Mouse (Mus musculus): ENCODE data around the gene Slc8b1.
"Not testable (repeated sequence)": the region's sequence is repeated elsewhere in the genome, so short reads cannot be mapped to it uniquely, and the experiment has no call there.

Slc8b1 gene

DNA sequence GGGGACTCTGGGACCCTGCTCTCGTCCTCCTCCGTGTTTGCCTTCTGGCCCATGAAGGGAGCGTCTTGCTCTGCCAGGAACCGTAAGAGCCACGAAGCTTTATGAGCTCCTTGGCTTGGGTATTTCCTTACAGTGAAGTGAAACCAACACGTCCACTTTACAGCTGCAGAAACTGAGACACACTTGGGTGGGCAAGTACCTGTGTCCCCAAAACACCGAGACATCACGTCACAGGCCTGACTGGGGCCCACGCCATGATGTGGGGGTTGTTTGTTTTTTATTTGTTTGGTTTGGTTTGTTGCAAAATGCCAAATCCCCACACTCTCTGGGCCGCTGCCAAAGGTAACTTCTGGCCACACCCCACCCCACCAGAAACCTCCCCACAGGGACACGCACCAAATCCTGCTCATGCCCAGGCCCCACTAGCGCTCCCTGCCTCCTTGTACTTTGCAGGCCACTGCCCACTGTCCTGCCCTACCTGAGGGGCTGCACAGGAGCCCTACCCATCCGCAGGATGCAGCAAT, 15.2 kb upstream of the Slc8b1 start:
- no peak for DNase-seq

DNA sequence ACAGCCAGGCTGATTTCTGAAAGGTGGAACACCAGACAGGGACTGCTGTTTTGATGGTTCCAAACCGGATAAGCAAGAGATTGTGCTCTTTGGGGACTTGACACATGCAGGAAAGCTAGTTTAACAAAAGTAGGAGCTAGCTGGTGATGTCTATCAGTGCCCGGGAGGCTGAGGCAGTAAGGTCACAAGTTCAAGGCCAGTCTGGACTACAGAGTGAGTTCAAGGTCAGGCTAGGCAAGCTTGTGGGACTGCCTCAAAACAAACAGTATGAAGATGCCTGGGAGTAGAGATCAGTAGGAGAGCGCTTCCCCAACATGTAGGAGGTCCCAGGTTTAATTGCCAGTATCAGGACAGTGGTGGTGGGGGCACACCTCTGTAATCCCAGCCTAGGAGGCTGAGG, 13.9 kb upstream of the Slc8b1 start:
- no peak for DNase-seq

DNA sequence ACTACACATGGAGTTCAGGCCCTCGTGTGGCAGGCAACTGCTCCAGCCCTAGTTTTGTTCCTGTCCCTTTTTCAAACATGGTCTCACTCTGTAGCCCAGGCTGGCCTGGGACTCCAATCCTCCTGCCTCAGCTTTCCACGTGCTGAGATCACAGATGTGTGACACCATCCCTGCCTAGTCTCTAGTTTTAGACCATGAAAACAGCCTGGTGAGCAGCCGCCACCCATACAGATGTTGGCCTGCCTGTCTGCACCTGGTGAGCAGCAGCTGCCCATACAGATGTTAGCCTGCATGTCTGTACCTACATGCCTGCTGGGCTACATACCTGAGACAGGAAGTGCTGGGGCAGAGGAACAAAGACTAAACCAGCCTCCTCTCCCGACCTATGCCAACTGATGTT, 11.8 kb upstream of the Slc8b1 start:
- DNase-seq: no peak

DNA sequence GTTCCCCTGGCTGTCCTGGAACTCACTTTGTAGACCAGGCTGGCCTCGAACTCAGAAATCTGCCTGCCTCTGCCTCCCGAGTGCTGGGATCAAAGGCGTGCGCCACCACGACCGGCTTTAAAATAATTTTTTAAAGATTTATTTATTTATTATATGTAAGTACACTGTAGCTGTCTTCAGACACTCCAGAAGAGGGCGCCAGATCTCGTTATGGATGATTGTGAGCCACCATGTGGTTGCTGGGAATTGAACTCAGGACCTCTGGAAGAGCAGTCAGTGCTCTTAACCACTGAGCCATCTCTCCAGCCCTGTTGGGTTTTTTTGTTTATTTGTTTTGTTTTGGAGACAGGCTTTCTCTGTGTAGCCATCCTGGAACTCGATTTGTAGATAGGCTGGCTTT, 10.4 kb upstream of the Slc8b1 start:
- not testable (repeated sequence) for DNase-seq

DNA sequence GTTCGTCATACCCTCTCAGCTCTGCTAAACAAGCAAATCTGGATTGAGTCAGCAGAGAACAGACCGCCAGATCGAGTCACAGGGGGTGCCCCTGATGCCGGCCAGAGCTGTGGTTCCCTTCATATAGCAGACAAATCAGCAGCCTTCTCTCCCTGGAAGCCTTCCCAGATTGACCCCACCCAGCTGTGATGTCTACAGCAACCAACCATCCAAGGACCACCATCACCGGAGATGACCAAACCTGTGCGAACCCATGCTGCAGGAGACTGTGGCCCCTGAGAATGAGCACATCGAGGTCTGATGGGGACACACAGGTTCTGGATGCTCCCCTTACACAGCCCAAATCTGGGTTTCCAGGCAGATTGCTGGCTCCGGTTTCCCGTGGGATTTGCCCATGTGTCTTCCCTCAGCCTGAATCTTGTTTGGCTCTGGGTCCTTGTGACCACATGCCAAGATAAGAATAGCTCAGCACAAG, 8.8 kb upstream of the Slc8b1 start:
- DNase-seq: peak; percentile 71 to 72

DNA sequence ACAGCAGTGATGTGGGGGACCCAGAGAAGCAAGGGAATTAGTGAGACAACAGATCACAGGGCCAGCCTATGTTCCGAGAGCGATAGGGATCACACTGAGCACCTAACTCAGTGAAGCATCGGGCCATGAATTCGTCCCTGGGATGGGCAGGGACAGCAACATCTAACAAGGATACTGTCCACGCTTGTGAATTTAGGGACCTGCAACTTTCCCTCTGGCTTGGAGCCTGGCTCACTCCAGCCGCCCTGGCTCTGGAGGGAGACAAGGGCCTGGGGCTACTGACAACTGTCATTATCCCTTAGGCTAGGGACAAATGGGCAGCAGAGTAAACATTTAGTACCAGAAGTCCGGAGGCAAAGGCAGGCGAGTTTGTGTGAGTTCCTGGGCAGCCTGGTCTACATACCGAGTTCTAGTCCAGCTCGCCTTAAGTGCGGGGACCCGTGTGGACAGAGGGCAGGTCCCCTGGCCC, 8.3 kb upstream of the Slc8b1 start:
- peak; percentile 42 to 44 for DNase-seq

DNA sequence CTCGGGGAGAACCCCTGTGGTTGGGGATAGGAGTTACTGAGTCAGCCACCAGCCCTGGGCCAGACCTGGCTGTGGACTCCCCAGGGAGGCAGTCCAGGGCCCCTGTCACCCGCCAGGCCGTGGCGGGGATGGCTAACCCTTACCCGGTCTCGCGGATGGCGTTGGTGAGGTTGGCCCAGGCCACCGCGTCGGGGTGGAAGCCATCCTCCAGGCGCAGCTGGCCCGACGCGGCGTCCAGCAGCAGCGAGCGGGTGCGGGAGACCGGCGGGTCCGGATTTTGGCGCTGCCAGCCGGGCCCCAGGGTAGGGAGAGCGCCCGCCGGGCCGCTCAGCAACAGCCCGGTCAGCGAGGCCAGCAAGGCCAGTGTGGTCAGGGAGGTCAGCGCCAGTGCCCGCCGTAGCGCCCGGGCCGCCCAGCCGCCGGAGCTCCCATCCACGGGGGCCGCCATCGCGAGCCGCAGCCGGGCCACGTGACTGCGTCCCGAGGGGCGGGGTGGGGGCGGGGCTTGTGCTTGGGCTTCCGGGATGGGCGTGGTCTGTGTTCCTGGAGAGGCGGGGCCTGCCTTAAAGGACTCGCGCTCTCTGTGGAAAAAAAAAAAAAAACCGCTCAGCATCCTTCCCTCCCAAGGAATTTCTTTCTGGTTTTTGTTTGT, 7.7 kb upstream of the Slc8b1 start, which contains the start of gene Plbd2:
Gene Plbd2, minus strand, starts transcription at position 482 of the 652 bp plus-strand sequence.
- DNase-seq: peak; percentile 97

DNA sequence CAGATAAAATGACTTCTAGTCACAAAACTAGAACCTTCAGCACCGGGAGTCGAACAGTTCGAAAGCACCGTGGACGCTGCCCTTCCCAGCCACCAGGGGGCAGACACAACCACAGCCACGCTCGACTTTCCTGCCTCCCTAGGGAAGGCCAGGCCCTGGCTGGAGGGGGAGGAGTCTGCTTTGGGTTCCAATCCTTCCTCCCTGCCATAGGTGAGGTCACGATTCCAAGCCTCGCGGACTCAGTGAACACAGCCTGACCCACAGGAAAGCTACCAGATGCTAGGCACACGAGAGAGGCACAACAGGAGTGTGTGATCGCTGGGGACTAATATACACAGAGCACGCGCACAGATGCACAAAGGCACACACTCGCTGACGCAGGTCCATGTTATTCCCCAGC, 5.6 kb upstream of the Slc8b1 start:
- peak; percentile 85 for DNase-seq

DNA sequence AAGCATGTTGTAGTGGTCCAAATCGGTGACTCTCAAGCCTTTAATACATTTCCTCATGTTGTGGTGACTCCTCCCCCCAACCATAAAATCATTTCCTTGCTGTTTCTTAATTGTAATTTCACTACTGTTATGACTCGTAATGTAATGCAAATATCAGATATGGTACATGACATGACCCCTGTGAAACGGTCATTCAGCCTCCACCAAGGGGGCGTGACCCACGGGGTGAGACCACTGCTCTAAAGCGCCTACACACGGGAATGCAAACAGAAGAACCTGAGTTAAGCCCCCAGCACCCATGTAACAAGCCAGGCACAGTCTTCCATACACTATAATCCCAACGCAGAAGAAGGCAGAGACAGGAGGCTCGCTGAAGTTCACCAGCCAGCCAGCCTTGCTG, 5.2 kb upstream of the Slc8b1 start:
- no peak for DNase-seq

DNA sequence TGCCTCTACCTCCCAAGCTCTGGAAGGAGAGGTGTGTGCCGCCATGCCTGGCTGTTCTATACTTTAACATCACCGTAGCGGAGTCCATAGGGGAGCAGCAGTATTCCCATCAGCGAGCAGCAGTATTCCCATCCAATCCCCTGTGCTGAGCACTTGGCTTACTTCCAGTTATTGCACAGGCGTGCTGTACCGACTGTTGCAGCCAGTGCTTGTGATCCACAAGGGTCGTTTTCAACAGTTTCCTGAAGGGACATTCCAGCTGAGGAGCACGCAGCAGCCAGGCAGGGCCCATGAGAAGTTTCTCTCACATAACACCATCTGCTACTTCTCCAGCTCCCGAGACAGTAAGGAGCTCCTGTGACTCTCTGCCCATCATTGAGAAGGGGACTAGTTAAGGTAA, 4.5 kb upstream of the Slc8b1 start:
- DNase-seq: no peak

DNA sequence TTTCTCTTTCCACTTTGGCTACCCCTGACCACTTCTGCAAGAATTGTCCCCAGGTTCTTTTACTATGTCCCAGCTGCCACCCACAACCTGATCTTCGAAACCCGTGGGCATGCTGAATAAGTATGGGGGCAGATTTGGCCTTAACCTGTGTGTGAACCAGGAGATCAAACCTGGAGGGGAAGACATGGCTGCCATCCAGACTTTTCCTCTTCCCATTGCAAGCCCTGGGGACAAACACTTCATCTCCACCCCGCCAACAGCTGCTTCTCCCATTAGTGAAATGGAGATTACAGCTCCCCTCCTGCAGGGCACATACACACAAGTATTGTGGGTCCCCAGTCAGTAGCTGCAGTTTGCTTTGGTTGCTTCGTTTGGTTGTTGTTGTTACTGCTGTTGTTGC, 3.7 kb upstream of the Slc8b1 start:
- DNase-seq: no peak

DNA sequence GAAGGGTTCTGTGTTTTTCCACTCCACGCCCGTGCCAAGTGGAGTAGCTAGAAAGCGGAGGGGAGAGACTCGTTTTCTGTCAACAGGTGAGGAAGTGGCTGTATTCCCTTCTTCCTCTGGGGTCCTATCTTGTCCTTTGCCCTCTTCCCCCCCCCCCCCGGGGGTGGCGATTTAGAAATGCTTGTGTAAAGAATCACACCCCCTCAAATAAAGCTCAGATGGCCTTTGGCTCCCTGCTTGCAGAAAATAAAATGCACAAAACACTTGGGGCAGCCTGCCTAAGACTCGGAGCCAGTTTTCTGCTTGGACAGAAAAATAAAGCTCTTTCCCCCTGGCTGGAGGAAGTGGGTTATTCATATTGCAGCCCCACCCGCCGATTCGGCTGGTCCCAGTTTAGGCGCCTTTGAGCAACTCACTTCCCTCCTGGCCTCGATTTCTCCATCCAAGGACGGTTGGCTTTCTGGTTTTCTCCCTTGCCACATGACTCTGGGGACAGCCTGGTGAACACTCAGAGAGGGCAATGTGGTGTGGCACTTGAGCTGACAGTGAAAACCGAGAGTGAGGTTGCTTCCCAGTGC, 764 bp downstream of the Slc8b1 start:
- no peak for DNase-seq

DNA sequence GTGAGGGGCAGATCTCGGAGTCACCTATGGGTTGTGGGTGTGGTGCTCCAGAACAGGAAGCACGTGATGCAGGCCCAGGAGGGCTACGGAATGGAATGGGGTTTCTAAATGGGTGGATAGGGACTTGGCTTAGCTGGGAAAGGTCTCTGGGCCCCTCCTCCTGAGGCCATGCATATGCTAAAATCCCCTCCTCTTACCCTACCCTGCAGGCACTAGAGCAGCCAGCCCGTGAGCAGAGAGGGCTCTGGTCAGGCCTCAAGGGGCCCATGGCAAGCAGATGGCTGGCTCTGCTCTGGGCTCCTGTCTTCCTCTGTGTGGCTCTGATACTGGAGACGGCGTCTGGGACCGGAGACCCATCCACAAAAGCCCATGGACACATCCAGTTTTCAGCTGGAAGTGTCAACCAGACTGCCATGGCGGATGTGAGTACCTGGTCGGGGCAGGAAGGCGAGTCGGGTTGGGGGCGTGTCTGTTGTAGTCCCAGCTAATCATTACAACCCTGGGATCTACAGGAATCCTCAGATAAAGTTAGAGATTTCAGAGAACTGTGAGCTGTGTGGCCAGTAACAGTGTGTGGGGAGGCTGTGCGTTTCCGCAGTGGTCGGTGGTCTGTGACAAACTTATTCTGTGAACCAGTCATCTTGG, 2.1 kb downstream of the Slc8b1 start:
- DNase-seq: peak in 1 of 2 experiments; percentile 47

DNA sequence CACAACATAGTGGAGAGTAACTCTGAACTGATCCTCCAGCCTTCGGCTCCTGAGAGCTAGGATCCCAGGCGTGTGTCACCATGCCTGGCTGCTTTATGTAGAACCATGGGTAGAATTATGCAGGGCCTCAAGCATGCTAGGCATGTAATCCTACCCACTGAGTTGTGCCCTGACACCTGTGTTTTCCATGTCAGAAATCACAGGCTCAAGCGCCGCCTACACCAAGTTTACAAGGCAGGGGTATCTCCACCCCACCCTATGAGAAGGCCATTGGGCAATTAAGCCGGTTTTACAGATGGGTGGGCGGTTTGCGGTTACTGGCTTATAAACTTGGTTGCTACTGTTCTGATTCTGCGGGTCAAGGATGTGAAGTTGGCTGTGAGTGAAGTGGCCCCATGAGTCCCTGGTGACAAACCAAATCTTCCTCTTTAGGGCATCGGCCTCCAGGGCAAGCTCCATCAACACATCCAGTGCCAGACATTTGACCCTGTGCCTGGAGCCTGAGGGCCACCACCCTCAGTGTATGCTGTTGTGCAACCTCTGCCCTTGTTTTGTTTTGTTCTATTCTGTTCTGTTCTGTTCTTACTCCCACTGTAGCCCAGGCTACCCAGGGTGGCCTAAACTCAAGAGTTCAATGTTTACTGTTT, 3.2 kb downstream of the Slc8b1 start:
- DNase-seq: no peak

DNA sequence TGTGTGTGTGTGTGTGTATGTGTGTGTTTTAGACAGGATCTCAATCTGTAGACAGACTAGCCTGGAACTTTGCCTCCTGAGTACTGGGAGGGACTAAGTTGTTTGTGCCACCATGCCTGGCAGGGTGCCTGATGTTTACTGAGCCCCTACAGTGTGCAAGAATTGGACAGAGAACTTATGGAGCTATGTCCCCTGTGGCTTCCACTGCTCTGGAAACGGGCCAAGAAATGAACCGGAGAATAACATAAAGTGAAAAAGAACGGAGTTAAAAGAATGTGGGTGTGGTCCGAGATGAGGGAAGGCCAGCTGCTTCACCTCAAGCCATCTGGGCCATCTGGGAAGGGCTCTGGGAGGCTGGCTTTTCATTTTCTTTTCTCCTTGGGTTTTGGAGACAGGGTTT, 3.8 kb downstream of the Slc8b1 start:
- peak; percentile 53 to 57 for DNase-seq

DNA sequence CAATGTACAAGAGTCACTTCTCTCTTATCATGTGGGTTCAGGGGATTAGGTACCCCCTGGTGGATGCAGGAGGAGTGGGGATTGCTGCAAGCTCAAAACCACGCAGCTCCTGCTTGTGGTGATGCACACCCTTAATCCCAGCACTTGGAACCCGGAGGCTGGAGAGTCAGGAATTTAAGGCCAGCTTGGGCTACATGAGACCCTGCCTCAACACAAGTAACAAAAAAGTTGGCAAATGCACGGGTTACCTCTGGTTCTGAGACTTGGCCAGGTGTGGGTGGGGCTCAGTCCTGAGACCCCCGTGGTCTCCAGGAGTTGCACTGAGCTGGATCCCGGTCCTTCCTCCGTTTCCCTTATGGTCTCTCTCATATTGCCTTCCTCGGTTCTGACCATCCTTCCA, 4.5 kb downstream of the Slc8b1 start:
- DNase-seq: no peak

DNA sequence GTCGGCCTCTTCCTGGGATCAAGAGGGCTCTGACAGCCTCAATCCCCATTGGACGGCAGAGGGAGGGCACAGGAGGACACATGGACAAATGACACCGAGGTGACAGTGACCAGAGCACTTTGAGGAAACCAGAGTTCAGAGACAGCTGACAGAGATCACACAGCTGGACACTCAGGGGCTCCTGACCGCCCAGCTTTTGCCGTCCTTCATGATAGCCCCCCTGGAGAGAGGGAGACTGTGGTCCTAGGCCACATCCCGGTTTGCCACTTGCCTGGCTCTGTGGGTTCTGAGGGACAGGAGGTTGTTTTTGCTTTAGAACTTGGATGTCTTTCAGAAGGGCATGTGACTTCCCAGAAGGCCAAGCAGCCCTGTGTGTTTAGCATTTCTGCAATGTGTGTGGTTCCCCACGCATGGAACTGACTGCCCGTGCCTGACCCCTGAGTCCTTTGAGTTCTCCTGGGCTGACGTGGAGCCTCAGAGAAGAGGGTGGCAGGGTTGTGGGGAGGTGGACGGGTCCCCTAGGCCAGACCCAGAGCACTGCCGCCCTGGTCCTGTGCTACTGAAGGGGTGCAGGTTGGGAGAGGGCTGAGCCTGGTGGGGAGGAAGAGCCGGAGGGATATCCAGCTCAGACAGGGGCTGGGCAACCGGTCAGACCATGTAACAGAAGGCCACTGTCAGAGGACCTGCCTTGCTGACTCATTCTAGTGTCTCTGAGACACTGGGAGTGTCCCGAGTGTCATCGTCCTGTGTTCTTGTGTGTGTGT, 5.4 kb downstream of the Slc8b1 start:
- no peak for DNase-seq

DNA sequence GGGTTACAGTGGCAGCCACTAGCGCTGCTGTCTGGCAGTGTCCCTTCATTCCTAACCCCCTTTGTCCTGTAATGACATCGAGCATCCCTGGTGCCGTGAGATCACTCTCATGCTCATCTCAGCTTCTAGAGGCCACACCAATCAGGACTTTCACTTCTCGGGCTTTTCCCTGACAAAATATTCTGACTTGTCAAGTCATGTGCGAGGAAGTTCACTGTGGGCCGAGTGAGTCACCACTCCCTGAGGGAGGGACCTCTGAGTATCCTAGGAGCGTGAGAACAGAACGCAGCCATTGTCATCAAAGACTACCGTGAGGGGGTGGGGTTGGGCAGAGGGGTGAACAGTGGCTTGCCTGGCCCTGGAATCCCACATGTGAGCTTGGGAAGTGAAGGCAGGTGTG, 6.6 kb downstream of the Slc8b1 start:
- DNase-seq: no peak

DNA sequence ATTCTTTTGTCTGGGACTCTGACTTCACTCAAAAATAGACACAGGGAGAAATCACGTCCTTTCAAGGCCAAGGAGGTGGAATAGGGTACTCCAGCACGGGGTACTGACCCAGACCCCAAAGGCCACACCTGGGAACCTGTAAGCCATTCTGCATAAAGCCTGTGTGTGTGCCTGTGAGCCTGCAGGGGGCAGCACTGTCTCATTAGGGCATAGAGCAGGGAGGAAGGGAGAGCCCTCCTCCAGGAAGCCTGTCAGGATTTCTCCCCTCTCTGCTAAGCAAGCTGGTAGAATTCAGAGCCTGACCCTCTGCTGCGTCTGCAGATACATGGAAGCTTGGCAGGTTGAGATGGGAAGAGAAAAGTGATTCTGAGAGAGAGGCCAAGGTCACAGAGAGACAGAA, 11.7 kb downstream of the Slc8b1 start:
- DNase-seq: peak in 1 of 2 experiments; percentile 49

DNA sequence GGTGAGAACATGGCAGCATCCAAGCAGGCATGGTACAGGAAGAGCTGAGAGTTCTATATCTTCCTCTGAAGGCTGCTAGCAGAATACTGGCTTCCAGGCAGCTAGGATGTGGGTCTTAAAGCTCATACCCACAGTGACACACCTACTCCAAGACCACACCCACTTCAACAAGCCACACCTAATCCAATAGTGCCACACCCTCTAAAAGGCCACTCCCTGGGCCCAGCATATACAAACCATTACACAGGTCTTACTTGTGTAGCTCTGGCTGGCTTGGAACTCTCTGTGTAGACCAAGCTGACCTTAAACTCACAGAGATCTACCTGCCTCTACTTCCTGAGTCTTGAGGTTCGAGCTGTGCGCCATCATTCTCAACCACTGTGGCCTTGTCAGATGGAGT, 13.8 kb downstream of the Slc8b1 start:
- DNase-seq: no peak

DNA sequence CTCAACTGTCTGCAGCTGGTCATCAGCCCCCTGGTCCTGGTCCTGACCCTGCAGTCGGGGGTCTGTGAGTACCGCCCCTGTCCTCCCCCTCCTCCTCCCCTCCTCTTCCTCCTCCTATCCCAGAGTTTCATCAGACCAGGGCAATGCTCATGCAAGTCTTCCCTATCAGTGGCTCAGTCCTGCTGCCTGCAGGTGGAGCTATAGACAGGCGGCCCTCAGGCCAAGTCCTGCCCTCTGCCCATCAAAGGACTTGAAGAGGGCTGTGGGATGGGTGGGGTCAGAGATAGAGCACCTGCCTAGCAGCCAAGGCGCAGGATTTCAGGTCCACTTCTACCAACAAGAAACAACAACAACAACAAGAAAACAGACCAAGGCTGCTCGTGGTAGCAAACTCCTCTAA, 14.8 kb downstream of the Slc8b1 start:
- DNase-seq: peak in 1 of 2 experiments; percentile 49

DNA sequence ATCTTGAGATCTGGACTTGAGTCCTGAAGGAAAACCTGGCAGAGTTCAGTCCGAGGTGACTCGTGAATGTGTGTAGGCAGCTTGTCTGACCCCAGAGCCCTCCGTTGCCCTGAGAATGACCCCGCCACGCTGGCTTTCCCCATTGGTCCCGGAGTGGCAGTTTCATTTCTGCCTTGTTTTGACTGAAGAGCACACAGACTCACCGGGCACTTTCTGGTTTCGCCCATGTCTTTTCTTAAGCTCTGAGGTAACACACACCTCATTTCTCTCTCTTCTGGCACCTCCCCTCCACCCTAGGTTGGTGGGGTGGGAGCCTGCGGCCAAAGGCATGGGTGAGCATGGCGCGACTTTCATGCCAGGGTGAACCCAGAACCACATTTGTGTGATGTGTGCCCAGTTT, 15.3 kb downstream of the Slc8b1 start:
- DNase-seq: no peak
